Mouse (Mus musculus) spleen, adult 12 weeks (tissue): ENCODE results near the gene Grk1.

ENCODE experiments used
- DNase-seq: peaks from one replicate; pipeline ENCODE4 v3.0.0; 2022; ENCODE audit warnings: low spot score

The Grk1 gene

DNA sequence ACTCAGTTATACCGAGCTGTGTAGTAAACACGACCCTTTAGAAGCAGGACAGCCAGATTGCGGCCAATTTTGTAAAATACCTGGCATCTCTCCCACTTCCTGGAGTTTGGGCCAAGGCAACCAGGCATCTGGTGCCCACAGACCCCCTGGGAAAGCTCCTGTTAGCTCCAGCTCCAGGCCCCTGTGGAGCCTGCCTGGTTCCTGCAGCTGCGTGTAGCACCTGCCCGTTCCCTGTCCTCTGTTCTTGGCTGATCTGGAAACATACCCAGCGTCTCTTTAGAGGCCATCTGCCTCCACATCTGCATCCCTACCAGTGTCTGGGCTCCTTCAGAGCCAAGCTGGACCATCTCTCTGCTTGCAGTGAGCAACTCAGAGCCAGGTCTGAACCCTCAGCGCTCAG is 25.5 kb downstream of the Grk1 start:
- no peak for DNase-seq

DNA sequence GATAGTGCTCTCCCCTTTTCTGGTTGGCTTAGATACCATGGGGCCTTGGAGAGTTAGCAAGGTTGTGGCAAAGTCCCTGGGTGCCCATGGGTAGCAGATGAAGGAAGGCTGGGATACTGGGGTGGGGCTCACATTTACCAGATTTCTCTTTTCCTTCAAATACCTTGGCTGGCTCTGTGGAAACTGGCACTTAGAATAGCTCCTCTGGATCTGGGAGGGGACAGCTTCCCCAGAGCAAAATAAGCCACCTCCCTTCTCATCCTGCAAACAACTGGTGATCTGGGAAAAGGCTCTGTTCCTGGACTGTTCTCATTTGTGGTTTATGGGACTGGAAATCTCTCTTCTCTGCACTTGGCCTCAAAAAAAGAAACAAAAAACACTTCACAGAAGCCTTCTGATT is 26.0 kb downstream of the Grk1 start:
- no peak for DNase-seq

DNA sequence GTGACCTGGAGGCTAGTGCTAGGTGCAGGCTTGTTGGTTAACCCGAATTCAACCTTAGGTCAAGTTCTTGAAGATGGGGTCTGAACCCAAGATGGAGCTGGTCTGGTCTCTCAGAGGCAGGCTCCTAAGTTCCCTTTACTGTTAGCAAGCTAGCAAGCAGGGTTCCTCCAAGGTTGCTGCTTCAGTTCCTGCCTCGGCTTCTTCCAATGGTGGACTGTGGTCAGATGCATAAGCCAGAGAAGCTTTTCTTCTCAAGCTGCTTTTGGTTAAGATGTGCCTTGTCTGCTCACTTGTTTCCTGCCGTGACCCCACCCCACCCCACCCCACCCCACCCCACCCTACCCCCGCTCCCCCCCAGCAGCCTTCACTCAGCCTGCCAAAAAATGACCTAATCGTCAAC is 28.2 kb downstream of the Grk1 start:
- DNase-seq = no peak

DNA sequence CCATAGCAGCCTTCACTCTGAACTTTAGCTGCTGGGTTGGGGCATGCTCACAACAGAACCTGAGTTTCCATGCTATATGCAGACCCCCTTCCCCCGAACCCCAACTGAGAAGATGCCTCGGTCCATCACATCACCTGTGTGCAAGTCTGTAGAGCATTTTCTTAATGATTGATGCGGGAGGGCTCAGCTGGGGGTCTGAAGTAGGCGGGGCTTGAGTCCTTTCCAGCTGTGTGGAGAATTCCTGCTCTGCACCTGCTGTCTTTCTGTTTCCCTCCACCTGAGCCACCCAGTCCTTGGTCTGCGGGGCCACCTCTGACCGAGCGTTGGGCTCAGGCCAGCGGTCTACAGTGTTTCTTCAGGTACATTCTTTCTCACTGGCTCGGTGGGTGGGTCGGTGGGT is 30.0 kb downstream of the Grk1 start, which contains the start of gene Tmem255b:
Gene Tmem255b, plus strand, starts transcription at position 301 of the 400 bp plus-strand sequence.
- DNase-seq = no peak

DNA sequence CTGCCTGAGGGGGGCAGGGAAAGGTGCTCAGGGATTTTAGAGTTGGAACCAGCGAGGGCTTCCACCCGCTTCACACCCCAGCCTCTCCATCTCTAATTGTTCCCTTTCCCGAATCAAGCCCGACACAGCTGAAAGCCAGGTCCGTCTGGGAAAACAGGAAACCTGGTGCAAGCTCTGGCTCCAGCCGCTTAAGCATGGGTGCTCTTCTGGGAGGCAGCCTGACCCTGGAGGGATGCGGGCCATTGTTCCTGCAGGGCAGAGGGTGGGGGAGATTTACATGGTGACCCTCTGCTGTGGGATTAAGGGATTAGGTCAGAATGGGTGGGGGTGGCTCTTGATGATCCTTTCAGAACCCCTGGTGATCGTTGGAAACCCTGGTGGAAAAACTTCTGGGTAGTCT is 31.2 kb downstream of the Grk1 start:
- DNase-seq = no peak

DNA sequence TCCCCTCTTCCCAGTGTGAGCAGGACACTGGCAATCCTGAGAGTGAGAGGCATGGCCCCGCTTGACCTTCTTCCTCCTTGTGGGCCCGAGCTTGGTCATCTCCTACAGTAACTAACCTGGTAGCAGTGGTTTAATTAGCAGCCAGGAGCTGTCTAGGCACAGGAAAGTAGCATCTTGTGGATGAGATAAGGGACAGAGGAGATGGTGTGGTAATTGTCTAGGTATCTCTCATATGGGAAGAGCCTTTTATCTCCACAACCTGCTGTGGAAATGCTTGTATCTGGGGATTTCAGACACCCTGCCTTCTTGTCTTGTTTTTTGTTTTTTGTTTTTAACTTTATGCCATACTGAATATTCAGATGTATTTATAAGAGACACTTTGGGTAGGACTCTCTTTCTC is 32.6 kb downstream of the Grk1 start:
- no peak for DNase-seq

DNA sequence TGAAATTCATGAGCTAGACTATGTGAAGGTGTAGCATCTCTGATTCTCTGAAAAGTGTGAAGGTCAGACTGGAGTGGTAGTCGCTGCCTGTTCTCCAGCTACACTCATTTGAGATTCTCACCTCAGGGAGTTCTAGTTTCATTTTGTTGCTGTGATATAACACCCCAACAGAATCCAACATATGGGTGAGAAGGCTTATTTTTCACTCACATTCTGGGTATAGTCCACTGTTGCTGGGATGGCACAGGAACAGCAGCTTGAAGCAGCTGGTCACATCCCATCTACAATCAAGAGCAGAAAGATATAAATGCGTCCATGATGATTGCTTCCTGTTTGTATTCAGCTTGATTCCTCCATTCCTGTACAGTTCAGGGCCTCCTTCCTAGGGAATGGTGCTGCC is 37.3 kb downstream of the Grk1 start:
- no peak for DNase-seq

DNA sequence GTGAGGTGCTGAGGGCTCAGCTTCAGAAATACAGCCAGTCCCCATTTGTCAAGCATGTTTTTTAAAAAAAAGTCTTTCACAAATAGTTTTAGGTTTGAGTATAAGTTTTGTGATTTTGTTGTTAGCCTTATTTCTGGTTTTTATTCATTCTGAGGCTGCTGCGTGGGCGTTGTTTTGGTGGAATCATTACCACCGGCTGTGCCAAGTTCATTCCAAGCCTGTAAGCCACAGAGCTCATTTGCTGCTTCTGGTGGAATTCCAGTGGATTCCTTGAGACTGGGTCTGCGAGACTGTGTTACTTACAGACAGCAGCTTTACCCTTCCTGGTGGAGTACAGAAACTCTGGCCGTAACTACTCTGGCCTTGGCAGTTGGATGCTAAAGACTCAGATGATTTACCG is 41.6 kb downstream of the Grk1 start:
- DNase-seq = no peak

DNA sequence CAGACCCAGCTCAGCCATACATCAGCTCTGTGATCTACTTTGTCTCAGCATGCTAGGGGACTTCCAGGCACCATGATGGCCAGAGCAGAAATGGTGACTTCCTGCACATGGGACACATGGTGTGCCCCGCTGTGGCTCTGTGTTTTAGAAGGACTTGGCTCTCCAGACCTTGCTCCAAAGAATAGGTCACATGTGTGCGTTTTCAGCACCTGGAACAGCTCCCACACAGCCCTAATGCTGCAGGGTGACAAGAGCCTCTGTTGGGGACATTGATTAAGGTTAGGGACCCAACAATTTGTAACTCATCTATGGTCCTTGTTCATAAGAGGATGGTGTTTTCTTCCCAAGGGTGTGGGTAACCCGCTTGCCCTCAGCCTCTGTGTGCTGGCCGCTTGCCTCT is 43.3 kb downstream of the Grk1 start:
- DNase-seq = no peak

DNA sequence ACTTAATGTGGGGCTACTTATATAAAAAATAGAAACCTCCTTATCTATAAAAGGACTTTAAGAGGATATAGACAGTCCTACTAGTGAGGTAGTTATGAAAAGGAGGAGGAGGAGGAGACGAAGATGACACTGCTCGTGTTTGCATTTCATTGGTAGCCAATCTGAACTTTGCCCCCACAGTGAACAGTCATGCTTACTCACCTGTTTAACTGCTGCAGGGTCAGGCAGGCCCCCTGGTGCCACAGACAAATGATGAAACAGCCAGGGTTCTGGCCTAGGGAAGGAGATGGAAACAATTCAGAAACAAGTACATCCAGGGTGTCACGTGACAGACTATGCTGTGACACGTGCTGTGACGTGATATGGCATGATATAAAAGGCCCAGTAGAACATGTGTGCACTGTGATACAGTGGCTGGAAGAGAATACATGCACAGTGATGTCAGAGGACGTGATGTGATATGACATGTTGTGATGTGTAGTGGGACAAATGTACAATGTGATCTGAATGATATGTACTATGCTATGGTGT is 46.9 kb downstream of the Grk1 start:
- no peak for DNase-seq

DNA sequence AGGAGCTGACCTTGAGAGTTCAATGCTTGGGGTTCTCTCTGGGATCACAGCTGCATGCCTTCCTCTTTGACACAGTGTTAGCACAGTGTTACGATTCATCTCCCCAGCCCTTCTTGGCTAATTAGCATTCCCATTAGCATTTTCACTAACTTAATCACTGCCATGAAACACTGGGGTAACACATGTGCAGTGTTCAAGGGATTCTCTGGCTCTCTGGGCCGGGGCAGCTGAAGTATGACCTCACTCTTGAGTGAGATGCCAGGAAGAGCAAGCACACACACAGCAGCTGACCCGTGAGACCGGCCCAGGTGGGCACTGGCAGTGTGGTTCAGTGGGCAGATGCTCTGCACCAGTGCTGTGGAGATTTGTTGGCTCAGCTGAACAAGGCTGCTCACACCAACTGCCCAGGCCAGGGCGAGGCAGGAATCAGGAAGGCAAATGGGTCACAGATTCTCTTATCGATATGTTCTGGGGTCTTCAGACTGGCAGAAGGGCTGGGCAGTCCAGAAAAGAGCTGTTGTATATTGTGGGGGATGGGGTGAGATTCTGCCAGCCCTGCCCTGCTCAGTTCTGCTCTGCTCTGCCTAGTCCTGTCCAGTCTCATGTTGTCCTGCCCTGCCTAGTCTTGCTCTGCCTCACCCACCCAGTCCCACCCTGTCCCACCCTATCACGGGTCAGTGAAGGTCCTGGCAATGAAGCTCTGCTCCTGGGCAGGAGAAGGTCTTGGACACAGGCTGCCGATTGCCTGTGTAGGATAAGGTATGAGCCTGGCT is 49.6 kb downstream of the Grk1 start:
- no peak for DNase-seq

DNA sequence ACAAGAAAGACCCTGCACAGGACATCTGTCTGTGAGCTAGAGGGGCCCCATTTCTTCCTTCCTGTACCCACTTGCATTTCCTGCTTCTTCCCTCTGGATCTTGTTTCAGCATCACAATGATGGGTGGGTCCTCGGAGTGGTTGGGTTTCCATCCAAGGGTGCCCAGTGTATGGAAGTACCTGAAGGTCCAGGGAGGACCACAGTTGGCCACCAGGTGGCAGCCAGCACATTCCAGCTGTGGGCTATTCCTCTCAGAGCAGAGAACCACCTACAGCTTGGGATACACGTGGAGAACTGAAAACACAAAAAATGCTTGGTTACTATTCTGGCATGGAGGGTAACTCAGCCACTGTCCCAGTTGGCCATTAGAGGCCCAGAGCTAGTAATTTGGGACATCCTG is 50.4 kb downstream of the Grk1 start:
- no peak for DNase-seq

DNA sequence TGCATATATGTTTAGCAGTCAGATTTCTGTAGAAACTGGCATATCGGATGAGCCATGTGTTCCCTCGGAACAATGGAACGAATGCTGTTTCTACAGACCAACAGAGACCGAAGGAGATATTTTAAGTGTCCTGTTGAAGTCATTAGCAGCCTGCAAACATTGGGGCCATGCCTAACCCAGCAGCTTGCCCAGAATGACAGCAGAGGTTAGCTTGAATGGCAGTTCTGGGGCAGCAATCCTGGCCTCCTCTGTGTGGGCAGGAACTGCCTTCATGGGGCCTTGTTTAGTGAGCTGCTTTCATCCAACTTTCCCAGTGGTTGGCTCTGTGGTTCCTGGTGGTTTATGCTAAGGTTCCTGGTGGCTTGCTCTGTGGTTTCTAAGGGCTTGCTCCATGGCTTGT is 54.5 kb downstream of the Grk1 start:
- DNase-seq = no peak

DNA sequence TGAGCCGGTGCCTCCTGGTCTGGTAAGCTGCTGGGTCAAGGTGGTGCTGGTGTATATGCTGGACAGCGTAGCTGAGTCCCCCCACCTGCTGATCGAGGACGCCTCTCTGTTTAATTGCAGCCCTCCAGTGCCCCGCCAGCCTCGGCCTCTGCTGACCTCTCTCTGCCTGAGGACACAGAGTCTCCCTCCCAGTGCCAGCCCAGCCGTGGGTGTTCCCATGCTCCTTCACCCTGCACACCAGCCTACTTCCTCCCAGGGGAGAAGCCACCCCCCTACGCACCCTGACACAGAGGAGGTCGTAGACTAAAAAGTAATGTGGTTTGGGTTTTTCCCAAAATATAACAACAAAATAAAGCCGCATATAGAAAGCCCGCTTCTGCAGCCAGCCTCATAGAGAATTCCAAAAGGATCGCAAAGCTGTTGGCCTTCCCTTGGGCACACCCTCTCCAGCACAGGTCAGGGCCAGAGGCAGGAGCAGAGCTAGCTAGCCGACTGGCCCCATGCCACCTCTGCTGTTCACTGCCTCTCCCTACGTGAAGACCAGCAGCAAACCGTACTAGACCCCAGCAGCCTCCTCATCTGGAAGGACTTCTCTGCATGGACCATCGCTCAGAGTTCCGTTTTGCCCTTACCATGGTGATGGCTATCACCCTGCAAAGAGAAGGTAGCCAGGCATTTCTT is 56.3 kb downstream of the Grk1 start:
- DNase-seq = no peak

DNA sequence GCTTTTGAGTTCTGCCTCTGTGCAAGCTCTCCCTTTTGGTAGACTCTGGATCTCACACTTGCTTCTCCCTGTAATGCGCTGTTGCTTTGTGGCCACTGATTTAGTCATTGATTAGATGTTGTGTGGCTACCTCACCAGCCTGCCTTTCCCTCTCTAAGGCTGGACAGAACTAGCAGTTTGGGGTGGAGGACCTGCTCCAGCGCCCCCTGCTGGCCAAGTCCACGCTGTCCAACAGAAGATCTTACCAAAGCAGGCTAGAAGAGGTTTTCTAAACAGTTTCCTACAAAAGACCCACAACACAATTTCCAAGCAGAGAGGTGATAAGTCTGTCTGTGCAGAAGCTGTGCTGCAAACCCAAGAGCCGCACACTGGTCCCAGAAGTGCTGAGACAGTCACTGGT is 57.0 kb downstream of the Grk1 start:
- peak; percentile 17 for DNase-seq

DNA sequence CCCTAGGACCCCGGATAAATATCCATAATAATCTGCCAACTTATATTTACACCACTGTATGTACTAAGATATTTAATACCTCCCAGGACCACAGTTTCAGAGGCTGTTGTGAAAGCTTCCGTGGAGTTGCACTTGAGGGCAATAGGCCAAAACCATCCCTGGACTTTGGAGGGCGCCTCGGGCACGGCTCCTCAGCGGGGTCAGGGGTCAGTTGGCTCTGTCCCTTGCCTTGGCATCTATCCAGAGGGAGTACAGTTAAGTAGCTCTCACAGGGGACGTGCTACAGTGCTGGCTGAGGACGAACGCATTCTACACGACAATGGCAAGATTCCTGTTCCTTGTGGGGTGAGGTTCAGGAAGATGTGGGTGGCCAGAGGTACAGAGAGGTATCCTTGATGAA is 57.5 kb downstream of the Grk1 start:
- no peak for DNase-seq

DNA sequence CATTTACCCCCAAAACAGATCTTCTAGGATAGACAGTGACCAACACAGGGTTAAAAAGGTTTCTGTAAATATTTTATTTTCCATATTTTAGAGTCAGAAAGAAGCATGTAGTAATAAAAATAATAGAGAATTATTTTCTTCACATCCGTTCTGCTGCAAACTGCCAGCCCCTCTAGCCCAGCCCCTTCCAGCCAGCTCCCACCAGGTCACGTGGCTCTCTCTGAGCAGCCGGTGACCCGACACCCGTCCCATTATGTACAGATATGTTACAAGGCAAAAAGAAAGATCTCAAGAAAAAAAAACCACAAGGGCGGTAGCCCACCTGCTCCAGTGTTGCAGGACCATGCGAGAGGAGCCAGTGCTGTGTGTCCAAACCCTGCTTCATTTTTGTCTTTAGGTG is 60.4 kb downstream of the Grk1 start:
- DNase-seq = no peak

DNA sequence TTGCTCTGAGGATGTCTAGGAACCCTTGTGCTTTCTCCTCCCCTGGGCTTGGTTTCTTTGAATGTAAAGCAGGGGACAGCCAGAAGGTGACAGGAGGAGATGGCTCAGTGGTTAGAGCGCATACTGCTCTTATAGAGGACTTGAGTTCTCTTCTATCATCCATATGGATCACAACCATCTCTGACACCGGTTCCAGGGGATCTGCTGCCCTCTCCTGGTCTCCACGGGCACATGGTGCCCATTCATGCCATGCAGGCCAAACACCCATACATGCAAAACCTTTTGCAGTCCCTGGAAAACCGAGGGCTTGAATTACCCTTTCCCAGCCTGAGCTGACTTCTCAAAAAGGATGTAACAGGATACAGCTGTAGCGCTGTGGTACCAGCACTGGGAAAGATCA is 62.1 kb downstream of the Grk1 start:
- no peak for DNase-seq

DNA sequence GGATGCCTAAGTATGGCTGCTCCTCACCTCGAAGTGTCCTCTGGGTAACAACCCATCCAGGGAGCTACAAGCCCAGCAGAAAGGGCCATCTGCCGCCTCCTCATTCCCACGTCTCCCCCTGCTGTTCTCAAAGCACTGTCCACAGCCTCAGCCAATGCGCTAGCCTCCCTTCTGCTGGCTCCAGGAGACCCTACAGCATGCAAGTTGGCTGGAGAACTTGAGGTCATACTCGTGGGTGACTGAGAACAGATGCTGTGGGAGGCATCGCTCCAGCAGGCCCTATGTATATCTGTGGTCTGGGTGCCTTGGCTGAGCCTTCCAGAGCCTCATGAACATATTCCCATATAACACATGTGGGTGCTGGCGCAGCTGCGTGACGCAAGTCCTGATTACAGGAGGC is 63.9 kb downstream of the Grk1 start:
- DNase-seq = no peak

DNA sequence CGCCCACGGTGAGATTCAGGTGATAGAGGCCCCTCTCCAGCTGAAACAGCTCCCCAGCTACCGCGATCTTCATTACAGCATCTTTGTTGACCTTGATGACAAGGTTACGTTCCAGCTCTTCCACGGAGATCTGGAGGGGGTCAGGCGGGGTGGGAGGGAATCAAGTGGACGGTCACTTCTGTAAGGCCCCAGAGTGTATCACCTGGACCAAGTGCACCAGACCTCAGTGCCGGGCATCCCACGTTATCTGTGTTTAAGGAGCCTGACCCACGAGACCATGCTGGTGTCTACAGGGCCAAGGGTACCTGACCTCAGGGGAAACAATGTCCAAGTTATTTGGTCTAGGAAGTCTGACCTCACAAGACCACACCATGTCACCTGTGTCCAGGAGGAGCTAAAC is 66.6 kb downstream of the Grk1 start:
- DNase-seq = no peak
